Mouse (Mus musculus) right cerebral cortex, postnatal 10 days (tissue): ENCODE measurements around the gene Pak6.
A peak's percentile ranks its signal among the peaks of the same experiment; 100 is the strongest.

ENCODE experiments used
- DNase-seq, 2 experiments: peaks; one replicate each; pipeline ENCODE4 v3.0.0; 2021; ENCODE audit warnings: low spot score in 2 of 2

Pak6 gene

DNA sequence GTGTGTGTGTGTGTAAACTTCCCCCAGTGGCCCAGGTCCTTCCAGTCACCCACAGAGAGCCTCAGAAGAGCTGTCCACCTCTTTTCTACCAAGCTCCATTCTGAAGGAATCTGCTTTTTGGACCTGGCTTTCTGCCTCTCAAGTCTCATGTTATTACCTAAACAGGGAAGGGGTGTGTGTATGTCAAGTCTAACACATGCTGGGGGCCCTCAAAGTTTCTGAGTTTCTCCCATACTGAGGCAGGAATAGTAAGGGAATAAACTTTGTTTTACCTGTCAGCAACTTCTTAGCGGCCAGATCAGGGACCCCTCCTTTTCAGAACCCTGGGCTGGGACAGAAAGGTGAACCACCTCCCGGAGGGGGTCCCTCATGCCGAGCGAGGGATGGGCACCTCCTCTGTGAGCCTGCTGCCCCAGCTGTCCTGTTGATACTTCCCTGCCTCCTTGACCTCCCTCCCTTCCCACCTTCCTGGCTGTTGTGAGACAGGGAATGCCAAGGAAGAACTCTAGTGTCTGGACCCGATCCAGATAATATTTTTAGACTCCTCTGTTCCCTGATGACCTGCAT, 34.3 kb downstream of the Pak6 start:
- DNase-seq = no peak

- no peak for DNase-seq
These were observed 34.9 kb downstream of the Pak6 start for GRCm38 (mm10) chr2:118697955-118698354.

DNA sequence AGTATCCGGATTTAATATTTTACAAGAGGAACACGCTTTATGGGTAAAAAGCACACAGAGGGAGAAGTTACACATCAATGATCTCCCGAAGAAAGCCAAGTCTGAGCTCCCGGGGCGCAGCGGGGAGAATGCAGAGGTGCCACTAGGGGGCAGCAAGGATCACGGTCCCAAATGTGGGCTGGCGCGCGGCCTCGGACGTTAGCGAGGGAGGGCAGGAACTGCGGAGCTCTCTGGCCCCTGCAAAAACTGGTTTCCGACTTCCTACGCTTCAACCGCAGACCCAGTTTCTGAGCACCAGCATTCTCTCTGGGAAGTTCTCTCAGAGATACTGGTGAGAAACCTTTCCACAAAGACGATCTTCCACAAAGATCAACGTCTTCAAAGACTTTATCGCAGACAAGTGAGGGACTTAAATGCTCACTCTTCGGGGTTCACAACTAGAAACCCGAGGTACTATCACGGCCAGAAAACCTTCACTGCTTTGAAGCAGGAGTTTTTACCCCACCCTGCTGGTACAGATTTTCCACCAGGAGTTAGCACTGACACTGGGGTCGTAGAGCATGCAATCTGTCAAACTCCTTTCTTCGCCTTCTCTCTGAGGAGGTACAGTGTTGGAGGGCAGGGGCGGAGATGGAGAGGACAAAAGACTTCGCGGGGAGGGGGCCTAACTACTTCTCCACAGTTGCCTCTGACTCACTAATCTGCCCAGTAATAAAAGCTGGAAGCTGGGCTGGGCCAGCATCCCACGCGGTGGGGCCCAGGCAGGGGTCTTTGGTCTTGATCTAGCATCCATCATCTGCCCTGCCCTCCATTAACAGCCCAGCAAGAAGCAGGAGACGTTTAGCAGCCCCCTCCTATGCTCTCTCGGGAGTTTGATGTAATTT, 37.3 kb downstream of the Pak6 start:
- peak; percentile 70 to 84 for DNase-seq

DNA sequence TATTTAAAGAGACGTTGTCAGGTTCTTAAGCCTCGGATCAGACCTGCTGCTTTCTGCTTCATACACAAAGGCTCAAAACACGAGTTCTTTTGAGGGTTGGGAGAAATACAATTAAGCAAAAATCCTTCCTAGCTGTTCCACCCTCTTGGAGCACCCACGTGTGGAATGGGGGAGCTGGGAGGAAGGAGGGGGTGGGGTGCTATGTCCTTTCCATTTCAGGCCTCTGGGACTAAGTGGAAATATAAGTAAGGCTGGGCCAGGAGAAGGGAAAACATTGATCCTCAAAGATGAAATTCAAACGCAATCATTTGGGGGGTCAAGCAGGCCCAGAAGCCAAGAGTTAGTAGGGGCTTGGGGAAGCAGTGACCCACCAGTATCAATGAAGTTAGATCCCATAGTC, 38.1 kb downstream of the Pak6 start:
- DNase-seq = no peak

DNA sequence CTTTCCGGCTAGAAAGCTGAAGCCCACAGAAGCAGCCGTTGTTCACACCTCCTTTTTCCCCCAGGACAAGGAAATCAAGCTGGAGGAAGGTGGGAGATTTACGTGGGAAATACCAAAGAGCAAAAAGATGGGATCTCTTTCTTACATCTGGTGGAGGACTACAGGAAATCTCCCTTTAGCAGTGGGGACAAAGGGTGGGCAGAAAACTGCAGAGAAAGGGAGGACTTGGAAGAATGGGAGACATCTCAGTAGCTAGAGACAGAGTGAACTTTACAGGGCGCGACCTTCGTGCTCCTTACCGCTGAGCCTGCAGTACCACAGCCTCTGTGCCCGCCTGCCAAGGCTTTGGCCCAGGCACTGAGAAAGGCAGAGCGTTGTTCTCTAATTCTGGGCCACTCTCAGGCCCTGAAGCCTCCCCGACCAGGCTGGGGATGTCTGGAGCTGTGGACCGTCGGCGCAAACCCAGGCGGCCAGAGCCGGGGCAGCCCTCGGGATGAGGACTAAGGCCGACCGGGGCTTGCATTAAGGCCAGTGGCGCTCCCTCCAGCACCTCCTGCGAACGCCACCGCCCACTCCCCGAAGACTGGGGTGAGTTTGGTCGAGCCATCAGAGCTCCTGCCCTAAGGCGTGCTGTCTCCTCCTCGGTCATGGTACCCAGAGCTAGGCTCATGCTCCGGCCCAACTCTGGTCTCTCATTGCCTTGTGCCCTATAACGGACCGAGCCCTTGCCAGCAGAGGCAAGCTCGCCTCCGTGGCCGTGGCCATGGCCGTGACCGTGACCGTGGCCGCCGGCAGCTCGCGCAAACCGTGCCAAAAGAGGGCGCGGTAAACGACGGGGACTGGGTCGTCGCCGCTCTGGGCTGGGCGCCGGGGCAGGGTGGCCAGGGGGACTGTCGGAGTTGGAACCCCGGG, 39.1 kb downstream of the Pak6 start:
- no peak for DNase-seq

GRCm38 (mm10) chr2:118702883-118703761, 40.0 kb downstream of the Pak6 start:
- DNase-seq = peak in 1 of 2 experiments; percentile 48

- peak; percentile 67 to 76 for DNase-seq
These were observed 41.0 kb downstream of the Pak6 start, which contains the start of gene Ankrd63 for GRCm38 (mm10) chr2:118703913-118704730. Ankrd63 (minus strand) TSS chr2:118703963.

GRCm38 (mm10) chr2:118706436-118706835, 43.3 kb downstream of the Pak6 start:
- peak in 1 of 2 experiments; percentile 71 for DNase-seq

- DNase-seq = no peak
These were observed 45.4 kb downstream of the Pak6 start for GRCm38 (mm10) chr2:118708472-118708871.

DNA sequence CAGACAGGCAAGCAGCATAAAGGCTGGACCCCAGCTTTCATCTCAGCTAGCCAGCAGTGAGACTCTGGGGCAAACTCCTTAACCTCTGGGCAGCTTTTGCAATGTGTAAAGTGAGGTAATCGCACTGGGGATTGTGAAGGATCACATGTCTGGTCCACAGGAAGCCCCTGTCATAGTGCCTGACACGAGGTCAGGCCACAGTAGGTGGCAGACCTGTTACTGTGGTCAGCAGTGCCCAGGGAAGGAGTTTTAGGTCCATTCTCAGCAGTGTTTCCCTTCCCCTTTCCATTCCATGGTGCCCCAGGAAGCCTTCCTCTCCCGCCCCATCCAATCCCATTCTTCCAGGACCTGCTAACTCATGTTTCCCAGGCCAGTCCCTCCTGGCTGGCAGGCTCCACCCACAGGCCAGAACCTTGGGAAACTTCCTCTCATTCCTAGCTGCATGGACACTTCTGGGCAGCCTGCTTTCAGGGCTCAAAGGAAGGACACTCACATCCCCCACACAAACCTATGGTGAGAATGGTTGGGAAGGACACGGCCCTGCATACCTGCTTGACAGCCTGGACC, 46.6 kb downstream of the Pak6 start:
- no peak for DNase-seq

DNA sequence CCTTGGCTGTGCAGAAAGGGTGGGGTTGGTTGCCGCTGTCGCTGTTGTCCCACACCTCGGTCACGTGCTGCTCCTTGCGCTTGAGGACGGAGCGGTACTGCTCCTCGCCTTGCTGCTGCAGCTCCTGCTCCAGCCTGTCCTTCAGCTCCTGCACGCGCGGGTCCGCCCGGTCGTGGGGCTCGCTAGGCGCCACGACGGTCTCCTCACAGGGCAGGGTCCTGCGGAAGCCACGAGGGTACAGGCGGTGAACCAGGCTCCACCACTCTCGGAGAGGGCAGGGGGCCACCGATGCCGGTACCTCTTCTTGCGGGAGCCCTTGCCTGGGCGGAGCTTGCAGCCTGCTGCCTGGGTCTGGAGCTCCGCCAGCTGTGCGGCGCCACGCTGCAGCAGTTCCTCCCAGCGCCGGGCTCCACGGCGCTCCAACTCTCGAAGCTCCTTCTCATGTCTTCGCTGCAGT, 48.0 kb downstream of the Pak6 start:
- peak; percentile 79 to 80 for DNase-seq

GRCm38 (mm10) chr2:118713631-118714030, 50.5 kb downstream of the Pak6 start:
- DNase-seq = no peak

DNA sequence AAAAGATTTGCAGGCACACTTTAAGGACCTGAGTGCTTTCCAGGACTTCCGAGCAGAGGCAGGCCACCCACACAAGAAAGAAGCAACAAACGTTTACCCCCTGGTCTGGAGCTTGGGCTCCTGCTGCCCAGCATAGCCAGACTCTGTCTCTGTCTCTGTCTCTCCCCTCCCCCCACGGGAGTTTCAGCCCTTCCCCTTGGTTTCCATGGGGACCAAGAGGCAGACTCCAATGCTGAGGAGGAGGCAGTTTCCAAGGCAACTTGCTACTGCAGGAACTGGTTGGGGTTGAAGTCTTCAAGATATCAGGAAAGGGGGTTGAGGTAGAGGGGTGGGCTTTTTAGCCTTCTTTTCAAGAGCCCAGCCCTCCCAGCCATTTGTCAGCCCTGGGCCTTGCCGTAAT, 51.1 kb downstream of the Pak6 start:
- DNase-seq = peak; percentile 90 to 93

- DNase-seq = peak in 1 of 2 experiments; percentile 17
These were observed 53.6 kb downstream of the Pak6 start for GRCm38 (mm10) chr2:118716677-118717076.

DNA sequence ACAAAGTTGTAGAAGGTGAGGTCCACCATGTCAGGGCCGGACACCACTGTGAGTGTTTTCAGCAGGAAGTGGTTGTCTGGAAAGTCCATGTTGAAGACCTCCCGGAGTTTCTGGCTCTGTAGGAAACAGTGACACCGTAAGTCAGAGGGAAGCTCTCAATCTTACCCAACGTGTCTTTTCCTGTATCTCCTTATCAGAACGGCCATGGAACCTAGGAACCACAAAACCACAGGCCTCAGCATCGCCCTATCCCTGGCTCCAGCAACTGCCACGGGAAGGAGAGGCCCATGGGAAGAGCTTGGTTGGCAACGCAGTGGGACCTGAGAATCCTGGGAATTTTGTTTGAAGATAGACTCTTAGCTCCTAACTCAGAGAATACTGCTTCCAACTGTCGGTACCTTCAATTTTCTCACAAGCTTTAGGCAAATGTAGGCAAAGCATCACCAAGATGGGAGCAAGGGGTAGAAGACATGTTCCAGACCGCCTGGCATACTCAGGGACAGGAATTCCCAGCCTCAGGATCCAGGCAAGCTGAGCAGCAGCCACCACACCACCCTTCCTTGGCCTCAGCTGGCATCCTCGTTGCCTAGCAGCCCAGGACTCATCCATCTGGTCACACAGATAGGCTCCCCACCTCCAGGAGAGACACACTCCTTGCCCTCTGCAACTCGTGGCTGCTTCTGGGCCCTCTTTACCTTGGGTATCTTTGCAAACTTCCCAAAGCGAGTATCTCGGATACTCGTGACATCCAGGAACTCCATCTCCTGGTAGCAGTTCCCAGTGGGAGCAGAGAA, 60.8 kb downstream of the Pak6 start:
- peak in 1 of 2 experiments; percentile 18 for DNase-seq

DNA sequence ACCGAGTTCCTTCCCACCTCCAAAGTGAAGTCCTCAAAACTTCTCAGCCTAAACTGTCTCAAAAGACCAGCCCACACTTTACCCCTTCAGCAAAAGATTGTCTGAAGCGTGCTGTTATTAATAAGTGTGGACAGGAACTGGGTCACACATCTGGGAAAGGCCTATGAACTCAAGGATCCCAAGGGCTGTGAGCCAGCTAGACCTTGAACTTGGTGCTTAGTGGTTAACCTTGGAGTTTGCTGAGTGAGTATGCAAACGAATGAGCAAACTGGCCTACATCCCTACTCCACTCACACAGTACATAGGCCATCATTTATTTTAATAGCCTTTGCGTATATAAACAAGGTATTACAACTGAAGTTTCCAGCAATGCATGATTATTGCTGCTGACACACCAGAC, 62.4 kb downstream of the Pak6 start:
- peak in 1 of 2 experiments; percentile 5 for DNase-seq

DNA sequence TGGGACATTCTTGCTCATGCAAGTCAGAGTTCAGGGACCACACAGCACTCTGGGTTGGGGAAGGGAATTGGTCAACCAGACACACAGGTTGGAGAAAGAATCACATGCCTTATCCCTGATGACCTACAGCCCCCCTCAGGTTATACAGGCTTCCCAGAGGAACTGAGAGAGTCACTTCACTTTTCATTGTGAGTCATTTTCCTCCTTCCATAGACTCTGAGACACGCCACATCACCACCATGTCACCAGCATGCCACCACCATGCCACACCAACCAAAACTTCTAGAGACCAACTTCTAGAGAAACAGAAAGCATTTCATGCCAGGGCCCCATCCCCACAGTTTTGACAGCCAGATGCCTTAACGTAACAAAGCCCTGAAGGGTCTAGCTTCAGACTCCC, 63.8 kb downstream of the Pak6 start:
- DNase-seq = peak in 1 of 2 experiments; percentile 12

- peak in 1 of 2 experiments; percentile 19 for DNase-seq
These were observed 64.8 kb downstream of the Pak6 start for GRCm38 (mm10) chr2:118727911-118728310.

DNA sequence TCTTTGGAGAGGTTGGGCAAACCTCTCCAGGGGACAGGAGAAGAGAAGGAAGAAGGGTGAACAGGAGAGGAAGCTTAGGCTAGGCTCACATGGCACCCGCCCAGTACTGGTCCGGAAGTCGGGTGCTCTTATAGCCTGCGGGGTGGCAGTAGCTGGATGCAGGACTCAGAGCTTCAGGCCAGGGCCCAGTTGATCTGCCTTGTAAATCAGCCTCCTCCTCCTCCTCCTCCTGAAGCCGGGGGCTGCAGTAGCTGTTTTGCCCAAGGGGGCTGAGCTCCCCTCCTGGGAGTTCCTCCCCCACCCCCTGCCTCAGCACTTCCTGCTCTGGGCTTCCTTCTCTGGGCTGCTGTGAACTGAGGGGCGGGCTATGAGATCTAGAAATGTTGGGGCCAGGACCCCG, 65.2 kb downstream of the Pak6 start, which contains the start of gene Plcb2:
Gene Plcb2, minus strand, starts transcription at position 102 of the 400 bp plus-strand sequence.
- peak in 1 of 2 experiments; percentile 22 for DNase-seq
